Mouse (Mus musculus) thymus, adult 2 months (tissue): ENCODE data around the gene Bmp2k. TPM values are rescaled to one million over a fixed set of nuclear protein-coding genes. Genes with fewer than 3 reads are reported as not detected.

ENCODE experiments used
- DNase-seq: peaks from one replicate; pipeline ENCODE4 v3.0.0; 2021
- H3K27ac ChIP-seq: fragments of 200-500 bp; 2 replicates; pipeline ENCODE4 v1.5.1; 2012; ENCODE audit warnings: low read length, control low read depth; ENCODE audit not compliant: control insufficient read depth, insufficient read depth
- H3K27me3 ChIP-seq: fragments of 200-500 bp; 2 replicates; pipeline ENCODE4 v1.6.1; 2012; ENCODE audit warnings: mild to moderate bottlenecking, low read length, moderate library complexity, mixed read lengths; ENCODE audit not compliant: control insufficient read depth, insufficient read depth
- H3K36me3 ChIP-seq: fragments of 200-500 bp; 2 replicates; pipeline ENCODE4 v1.6.1; 2012; ENCODE audit warnings: mild to moderate bottlenecking, low read length, moderate library complexity; ENCODE audit not compliant: control insufficient read depth, insufficient read depth
- H3K4me1 ChIP-seq: fragments of 200-500 bp; replicated peaks from 2 replicates; pipeline ENCODE4 v1.6.1; 2012; ENCODE audit warnings: low read length; ENCODE audit not compliant: control insufficient read depth, insufficient read depth
- H3K4me3 ChIP-seq: fragments of 200-500 bp; 2 replicates; pipeline ENCODE4 v1.5.1; 2012; ENCODE audit warnings: mild to moderate bottlenecking, low read length, control low read depth, moderate library complexity; ENCODE audit not compliant: control insufficient read depth, insufficient read depth
- CTCF ChIP-seq: fragments of 200-500 bp; IDR thresholded peaks from 2 replicates; pipeline ENCODE4 v1.5.1; 2012; ENCODE audit warnings: mild to moderate bottlenecking, control low read depth, low read length, moderate library complexity, borderline replicate concordance; ENCODE audit not compliant: control insufficient read depth, poor library complexity, insufficient read depth; ENCODE audit errors: extremely low read depth
- POLR2A ChIP-seq: fragments of 200-500 bp; IDR thresholded peaks from 2 replicates; pipeline ENCODE4 v1.6.1; 2012; ENCODE audit warnings: mild to moderate bottlenecking, low read length, control low read depth, moderate library complexity; ENCODE audit not compliant: control insufficient read depth, poor library complexity, insufficient read depth; ENCODE audit errors: extremely low read depth
- WGBS: fragments of 180-500 bp; shearing (Covaris S2); methylation state at CpG from one replicate; pipeline ENCODE4 v1.1.7; 2018; 5-methylcytosine and 5-hydroxymethylcytosine counted together
- polyA plus RNA-seq: library from polyadenylated mRNA; depleted of rRNA; stranded (reverse); fragments of >200 nt; gene quantifications from 2 replicates; pipeline ENCODE4 v1.2.3, GENCODE M21; 2012; rRNA removed

The Bmp2k gene
- 21.7 and 27.5 TPM in 2 replicates for polyA plus RNA-seq

GRCm38 (mm10) chr5:96997310-96997801 is at the start of gene Bmp2k:
Bmp2k (plus strand) TSS chr5:96997689.
- TF ChIP-seq CTCF (no peak), POLR2A (peak; percentile 85)
- H3K4me3 ChIP-seq: peak within 1 kb of the TSS; percentile 77
- no peaks in the 10 kb centered on the region for H3K36me3 ChIP-seq
- H3K27me3 ChIP-seq: no peaks in the 10 kb centered on the region
- 4% methylated on average over 65 of the region's 78 CpGs for WGBS
- peak; percentile 86 for DNase-seq
- peaks cover 24% of the 10 kb centered on the region for H3K4me1 ChIP-seq
- peak within 1 kb of the TSS; percentile 92 for H3K27ac ChIP-seq

DNA sequence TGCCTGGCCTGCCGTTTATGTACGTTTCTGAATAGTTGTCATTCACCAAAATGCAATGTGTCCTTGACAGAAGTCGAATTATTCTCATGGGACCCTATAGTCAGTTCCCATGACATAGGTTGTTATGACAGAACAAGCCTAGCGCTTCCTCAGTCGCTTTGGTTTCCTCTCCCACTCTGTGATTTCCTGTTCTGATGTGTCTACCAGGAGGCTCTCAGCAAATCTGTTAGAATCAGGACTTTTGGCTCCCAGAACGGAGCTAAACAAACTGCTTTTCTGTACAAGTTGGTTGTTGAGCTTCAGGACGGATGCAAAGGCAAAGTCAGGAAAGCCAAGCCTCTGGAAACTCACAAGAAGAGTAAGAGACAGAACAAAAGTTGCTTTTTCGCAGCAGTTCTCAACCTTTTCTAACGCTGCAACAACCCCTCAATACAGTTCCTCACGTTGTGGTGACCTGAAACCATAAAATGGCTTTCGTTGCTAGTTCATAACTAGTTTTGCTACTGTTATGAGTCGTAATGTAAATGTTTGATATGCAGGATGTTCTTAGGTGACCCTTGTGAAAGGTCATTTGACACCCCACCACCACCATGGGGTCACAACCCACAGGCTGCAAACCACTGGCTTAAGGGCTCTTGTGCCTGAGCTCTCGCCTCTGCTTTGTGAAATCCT is 48.5 kb upstream of the Bmp2k start:
- no peak for TF ChIP-seq POLR2A
- no peak for TF ChIP-seq CTCF
- no peak for DNase-seq
- no peaks in the 10 kb centered on the region for H3K36me3 ChIP-seq
- H3K27ac ChIP-seq: no peak overlapping the region
- H3K4me1 ChIP-seq: 0 out of 2 replicates have a peak, but pooled peaks cover 2% of the 10 kb centered on the region
- no peaks in the 10 kb centered on the region for H3K27me3 ChIP-seq
- 21% methylated on average over 13 of the region's 13 CpGs for WGBS
- no peak overlapping the region for H3K4me3 ChIP-seq

- H3K4me3 ChIP-seq: no peak overlapping the region
- WGBS: 94% methylated on average over 13 of the region's 13 CpGs
- TF ChIP-seq POLR2A: no peak
- TF ChIP-seq CTCF: no peak
- no peaks in the 10 kb centered on the region for H3K27me3 ChIP-seq
- no peak for DNase-seq
- H3K36me3 ChIP-seq: no peaks in the 10 kb centered on the region
- H3K4me1 ChIP-seq: 0 out of 2 replicates have a peak, but pooled peaks cover 2% of the 10 kb centered on the region
- H3K27ac ChIP-seq: no peak overlapping the region
These were observed 47.4 kb upstream of the Bmp2k start for GRCm38 (mm10) chr5:96949839-96950666.

DNA sequence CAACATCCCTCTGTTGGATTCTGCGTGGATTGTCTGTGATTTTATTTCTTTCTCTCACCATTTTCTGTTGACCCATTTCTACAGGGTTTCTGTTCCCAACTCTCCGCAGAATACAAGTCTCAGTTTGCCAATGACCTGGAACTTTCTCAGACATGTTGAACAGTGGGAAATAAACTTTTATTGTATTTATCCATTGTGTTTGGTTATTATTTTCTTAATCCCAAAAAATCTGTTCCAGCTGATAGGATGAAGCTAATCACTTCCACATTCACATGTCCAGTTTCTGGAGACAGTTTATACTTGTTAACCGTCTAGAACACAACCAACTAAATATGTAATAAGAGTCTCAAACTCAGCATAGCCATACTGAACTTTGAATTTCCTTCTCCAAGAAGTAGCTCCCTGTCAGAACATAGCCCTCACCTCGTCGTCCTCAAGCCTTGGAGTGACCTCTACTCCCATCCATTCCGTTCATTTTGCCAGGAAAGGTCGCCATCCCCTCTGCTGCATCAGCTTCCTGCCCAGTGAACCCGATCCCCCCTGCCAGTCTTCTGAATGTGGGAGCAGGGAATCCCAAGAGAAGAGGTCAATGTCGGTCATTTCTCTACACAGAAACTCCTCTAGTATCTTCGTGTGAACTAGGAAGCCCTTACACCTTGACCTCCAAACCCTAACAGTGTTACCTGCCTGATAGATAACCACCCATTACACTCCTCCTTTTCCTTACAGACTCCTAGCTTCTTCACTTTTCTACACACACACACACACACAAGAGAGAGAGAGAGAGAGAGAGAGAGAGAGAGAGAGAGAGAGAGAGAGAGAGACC is 46.6 kb upstream of the Bmp2k start:
- Histone ChIP-seq H3K36me3 (no peaks in the 10 kb centered on the region), H3K27me3 (no peaks in the 10 kb centered on the region), H3K4me1 (0 out of 2 replicates have a peak, but pooled peaks cover 2% of the 10 kb centered on the region), H3K4me3 (no peak overlapping the region), H3K27ac (no peak overlapping the region)
- no peak for DNase-seq
- 95% methylated on average over 10 of the region's 10 CpGs for WGBS
- no peak for TF ChIP-seq CTCF
- TF ChIP-seq POLR2A: no peak

- no peaks in the 10 kb centered on the region for H3K36me3 ChIP-seq
- no peaks in the 10 kb centered on the region for H3K27me3 ChIP-seq
- H3K4me3 ChIP-seq: no peak overlapping the region
- no peak for DNase-seq
- TF ChIP-seq CTCF: no peak
- TF ChIP-seq POLR2A: no peak
- 82% methylated on average over 8 of the region's 8 CpGs for WGBS
- no peak overlapping the region for H3K27ac ChIP-seq
- H3K4me1 ChIP-seq: 0 out of 2 replicates have a peak, but pooled peaks cover 2% of the 10 kb centered on the region
These were observed 45.9 kb upstream of the Bmp2k start for GRCm38 (mm10) chr5:96951493-96952105.
